ENCODE assay signal across 30 mouse cellular contexts in the genomic region with DNA sequence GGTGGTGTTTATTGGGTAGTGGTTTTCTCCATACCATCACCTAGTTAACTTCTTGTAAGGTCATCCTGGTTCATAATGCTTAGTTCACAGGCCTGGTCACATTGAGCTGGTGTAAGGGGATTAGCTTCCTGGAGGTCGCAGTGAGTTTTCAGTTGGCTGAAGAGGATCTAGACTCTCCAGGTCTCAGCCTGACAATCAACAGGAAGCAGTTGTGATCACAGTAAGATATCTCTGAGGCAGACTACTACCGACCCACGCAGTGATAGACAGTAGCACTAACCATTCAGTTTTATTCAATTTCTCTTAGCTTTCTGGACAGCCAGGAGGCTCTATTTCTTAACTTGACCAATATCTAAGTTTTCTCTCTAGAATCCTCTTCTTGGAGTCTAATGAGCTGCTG.
DNase-seq lines count a peak whose midpoint lies in the region; ATAC-seq and TF ChIP-seq lines count a peak whose summit lies in the region.
"Had no signal": no experiment of that assay in that cellular context is flagged by ENCODE, and none has a peak within 500 bp of the region (broad histone marks: within the 10 kb centered on the region; RNA-seq: fewer than 3 reads in every experiment).

No protein-coding gene starts in this region.

- peaks cover 36% of the 10 kb centered on the region for H3K4me1 ChIP-seq in spleen, adult 2 months (ENCODE audit: control insufficient read depth, insufficient read depth, insufficient read length)
- H3K4me1 ChIP-seq in bone marrow, adult 2 months (ENCODE audit: control insufficient read depth, insufficient read depth, low read length) = peaks cover 10% of the 10 kb centered on the region
- H3K4me1 ChIP-seq in liver, embryonic 14.5 days (replicated peaks; ENCODE audit: control insufficient read depth in 2 of 2, insufficient read depth in 2 of 2, low read length in 1 of 2) = peaks cover 0 to 12% of the 10 kb centered on the region in 2 experiments; a peak in 1 of 4 replicates
- H3K4me1 ChIP-seq: embryonic facial prominence, embryonic 13.5 days; heart, embryonic 12.5 days; kidney, embryonic 15.5 days; limb, embryonic 13.5 days; midbrain, embryonic 15.5 days; neural tube, embryonic 15.5 days; stomach, embryonic 15.5 days had no signal

- TF ChIP-seq POLR2A in spleen, adult 2 months (IDR thresholded peaks at IDR 0.05; ENCODE audit: low read depth, low read length) = no peak
- TF ChIP-seq POLR2A in bone marrow, adult 2 months (IDR thresholded peaks at IDR 0.05; ENCODE audit: borderline replicate concordance, control insufficient read depth, low read depth, low read length) = no peak

- H3K4me3 ChIP-seq in spleen, adult 2 months (ENCODE audit: extremely low read depth, insufficient read depth, insufficient read length) = no peak overlapping the region
- no peak overlapping the region for H3K4me3 ChIP-seq in bone marrow, adult 2 months (replicated peaks; ENCODE audit: control insufficient read depth, low read depth, low read length)
- no peak overlapping the region for H3K4me3 ChIP-seq in liver, embryonic 14.5 days (ENCODE audit: insufficient read depth in 1 of 2, low read depth in 2 of 2, low read length in 2 of 2)
- H3K4me3 ChIP-seq: embryonic facial prominence, embryonic 13.5 days; erythroblast, embryonic 14.5 days; heart, adult 2 months; heart, embryonic 12.5 days; kidney, embryonic 15.5 days; layer of hippocampus, adult 2 months; left cerebral cortex, adult 2 months; limb, embryonic 13.5 days; liver, embryonic 15.5 days; midbrain, embryonic 15.5 days; neural tube, embryonic 15.5 days; stomach, embryonic 15.5 days had no signal

- no peak overlapping the region for H3K4me2 ChIP-seq in liver, embryonic 14.5 days (ENCODE audit: low read depth)
- H3K4me2 ChIP-seq: embryonic facial prominence, embryonic 13.5 days; heart, embryonic 12.5 days; hindbrain, embryonic 14.5 days; kidney, embryonic 15.5 days; limb, embryonic 13.5 days; liver, embryonic 15.5 days; midbrain, embryonic 15.5 days; neural tube, embryonic 15.5 days; stomach, embryonic 15.5 days had no signal

- no peak for ATAC-seq in liver, embryonic 14.5 days (ENCODE audit: insufficient read depth)
- ATAC-seq in erythroblast, adult 5-6 weeks (replicated peaks; ENCODE audit: low FRiP score, poor library complexity, severe bottlenecking) = no peak
- ATAC-seq: forebrain, embryonic 16.5 days; inflammation-experienced regulatory T-cells, adult 6 months; midbrain, embryonic 15.5 days had no signal

- peak; percentile 46; the same call in 1 of the 2 replicates for TF ChIP-seq EP300 in liver, embryonic 14.5 days (IDR thresholded peaks at IDR 0.05; ENCODE audit: low read depth)

- 8% methylated on average over 3 of the region's 3 CpGs for WGBS in spleen, adult 2 months
- 8% methylated on average over 3 of the region's 3 CpGs for WGBS in bone marrow, adult 2 months
- 10% methylated on average over 3 of the region's 3 CpGs for WGBS in liver, embryonic 14.5 days (ENCODE audit: insufficient replicate concordance)

- TF ChIP-seq CTCF in spleen, adult 2 months (IDR thresholded peaks at IDR 0.05; ENCODE audit: extremely low read depth, insufficient read depth, insufficient read length, insufficient replicate concordance) = no peak
- TF ChIP-seq CTCF in bone marrow, adult 2 months (IDR thresholded peaks at IDR 0.05; ENCODE audit: control insufficient read depth, insufficient read depth, low read length) = no peak
- TF ChIP-seq CTCF in liver, embryonic 14.5 days (IDR thresholded peaks at IDR 0.05; ENCODE audit: low read depth) = no peak

- no peak overlapping the region for H3K9ac ChIP-seq in liver, embryonic 14.5 days (replicated peaks)
- H3K9ac ChIP-seq: embryonic facial prominence, embryonic 13.5 days; heart, embryonic 12.5 days; hindbrain, embryonic 14.5 days; kidney, embryonic 15.5 days; limb, embryonic 13.5 days; liver, embryonic 15.5 days; midbrain, embryonic 15.5 days; neural tube, embryonic 15.5 days; stomach, embryonic 15.5 days had no signal

- H3K27me3 ChIP-seq in spleen, adult 2 months (ENCODE audit: control insufficient read depth, insufficient read depth, low read length) = no peaks in the 10 kb centered on the region
- H3K27me3 ChIP-seq in liver, embryonic 14.5 days (ENCODE audit: control insufficient read depth, insufficient read depth, low read length) = no peaks in the 10 kb centered on the region
- H3K27me3 ChIP-seq in splenic B cell, adult 2 months (ENCODE audit: control insufficient read depth, insufficient read depth, low read length, poor library complexity, severe bottlenecking) = no peaks in the 10 kb centered on the region
- H3K27me3 ChIP-seq: CH12.LX; embryonic facial prominence, embryonic 13.5 days; heart, embryonic 12.5 days; kidney, embryonic 15.5 days; limb, embryonic 13.5 days; liver, embryonic 15.5 days; midbrain, embryonic 15.5 days; neural tube, embryonic 15.5 days; stomach, embryonic 15.5 days had no signal

- H3K36me3 ChIP-seq in spleen, adult 2 months (ENCODE audit: control insufficient read depth, insufficient read depth, low read length) = no peaks in the 10 kb centered on the region
- no peaks in the 10 kb centered on the region for H3K36me3 ChIP-seq in liver, embryonic 14.5 days (replicated peaks; ENCODE audit: control insufficient read depth, insufficient read depth, low read depth)
- H3K36me3 ChIP-seq in splenic B cell, adult 2 months (ENCODE audit: control insufficient read depth, insufficient read depth, low read length, poor library complexity, severe bottlenecking) = no peaks in the 10 kb centered on the region
- H3K36me3 ChIP-seq: embryonic facial prominence, embryonic 13.5 days; heart, embryonic 12.5 days; kidney, embryonic 15.5 days; limb, embryonic 13.5 days; liver, embryonic 15.5 days; midbrain, embryonic 15.5 days; neural tube, embryonic 15.5 days; stomach, embryonic 15.5 days had no signal

- H3K27ac ChIP-seq in spleen, adult 2 months (ENCODE audit: insufficient read depth, low read length) = peak overlapping the region; percentile 84
- peak overlapping the region; percentile 50; the same call in 1 of the 2 replicates for H3K27ac ChIP-seq in bone marrow, adult 2 months (ENCODE audit: control insufficient read depth, insufficient read depth, low read depth, low read length, poor library complexity)
- no peak overlapping the region for H3K27ac ChIP-seq in liver, embryonic 14.5 days
- H3K27ac ChIP-seq: embryonic facial prominence, embryonic 13.5 days; heart, adult 2 months; hindbrain, embryonic 14.5 days; kidney, embryonic 15.5 days; layer of hippocampus, adult 2 months; left cerebral cortex, adult 2 months; limb, embryonic 13.5 days; liver, embryonic 15.5 days; midbrain, embryonic 15.5 days; neural tube, embryonic 15.5 days; stomach, embryonic 15.5 days had no signal

- H3K9me3 ChIP-seq in liver, embryonic 14.5 days (ENCODE audit: control insufficient read depth, low read length) = no peaks in the 10 kb centered on the region
- H3K9me3 ChIP-seq: embryonic facial prominence, embryonic 13.5 days; heart, embryonic 12.5 days; kidney, embryonic 15.5 days; limb, embryonic 13.5 days; liver, embryonic 15.5 days; midbrain, embryonic 15.5 days; neural tube, embryonic 15.5 days; stomach, embryonic 15.5 days had no signal

- no peak for DNase-seq in spleen, adult 2 months (ENCODE audit: low read depth in 1 of 2, low spot score in 2 of 2)
- no peak for DNase-seq in spleen, postnatal 4 days (ENCODE audit: low spot score in 2 of 2)
- no peak for DNase-seq in liver, embryonic 14.5 days (ENCODE audit: low read depth in 3 of 3, low spot score in 3 of 3)
- peak; percentile 17 for DNase-seq in splenic B cell, adult 2 months (ENCODE audit: low read depth, low spot score)
- no peak for DNase-seq in cerebellum, adult 11-12 months
- no peak for DNase-seq in right cerebral cortex, postnatal 10 days (ENCODE audit: low spot score in 2 of 2)
- DNase-seq: adrenal gland, postnatal 14 days; cerebellum, adult 9-11 months; heart, adult 2 months; kidney, adult 11 months; kidney, postnatal 36 days; retina, postnatal 1 day; thymus, postnatal 14 days had no signal
